Mouse (Mus musculus) thymus, postnatal 0 days (tissue): ENCODE data around the gene Spop. TPM values are rescaled to one million over a fixed set of nuclear protein-coding genes. Genes with fewer than 3 reads are reported as not detected.

Experiments used
- DNase-seq: peaks from one replicate; pipeline ENCODE4 v3.0.0-alpha.2; 2015; ENCODE audit warnings: low spot score
- polyA plus RNA-seq: library from polyadenylated mRNA; unstranded; fragments of >200 nt; fragmentation: Nextera tagmentation; extraction: Ambion mirVana; gene quantifications from 2 replicates; pipeline ENCODE4 v1.2.1, GENCODE M21; 2015

Spop gene
- 120 and 142 TPM in 2 replicates for polyA plus RNA-seq

DNA sequence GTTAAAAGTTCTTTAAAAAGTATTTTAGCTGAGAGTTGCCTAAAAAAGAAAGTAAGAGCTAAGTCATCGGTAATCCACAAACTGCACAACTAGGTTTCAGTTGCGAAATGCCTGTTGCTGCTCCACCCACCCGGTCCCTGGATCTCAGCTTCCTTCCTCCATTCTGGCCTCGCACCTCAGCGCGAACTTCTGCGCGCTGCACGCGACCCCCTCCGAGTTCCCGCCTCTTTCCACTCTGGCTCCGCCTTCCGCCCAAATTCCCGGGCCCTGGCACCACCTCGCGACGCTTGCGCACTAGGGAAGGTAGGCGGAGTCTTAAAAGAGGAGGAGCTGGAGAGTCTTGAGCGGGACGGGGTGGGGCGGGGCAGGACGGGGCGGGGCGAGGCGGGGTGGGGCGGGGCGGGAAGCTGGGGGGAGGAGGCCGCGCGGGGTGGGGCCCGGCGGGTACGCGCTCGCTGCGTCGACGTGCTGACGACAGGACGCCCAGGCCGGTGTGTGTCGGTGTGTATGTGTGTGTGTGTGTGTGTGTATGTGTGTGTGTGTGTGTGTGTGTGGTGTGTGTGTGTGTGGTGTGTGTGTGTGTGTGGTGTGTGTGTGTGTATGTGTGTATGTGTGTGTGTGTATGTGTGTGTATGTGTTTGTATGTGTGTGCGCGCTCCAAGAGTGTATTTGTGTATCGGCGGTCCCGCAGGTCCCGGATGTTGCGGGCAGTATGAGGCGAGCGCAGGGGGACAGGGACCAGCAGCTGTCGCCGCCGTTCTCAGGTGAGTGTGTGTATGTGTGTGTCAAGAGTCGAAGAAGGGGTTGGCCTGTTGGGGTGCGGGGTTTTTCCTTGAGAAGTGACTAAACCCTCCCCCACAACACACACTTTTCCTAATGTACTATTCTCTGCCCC is at the start of gene Spop:
Gene Spop (plus strand): TSS at position 440 of the 895 bp plus-strand sequence.
- DNase-seq, result peak; percentile 94

DNA sequence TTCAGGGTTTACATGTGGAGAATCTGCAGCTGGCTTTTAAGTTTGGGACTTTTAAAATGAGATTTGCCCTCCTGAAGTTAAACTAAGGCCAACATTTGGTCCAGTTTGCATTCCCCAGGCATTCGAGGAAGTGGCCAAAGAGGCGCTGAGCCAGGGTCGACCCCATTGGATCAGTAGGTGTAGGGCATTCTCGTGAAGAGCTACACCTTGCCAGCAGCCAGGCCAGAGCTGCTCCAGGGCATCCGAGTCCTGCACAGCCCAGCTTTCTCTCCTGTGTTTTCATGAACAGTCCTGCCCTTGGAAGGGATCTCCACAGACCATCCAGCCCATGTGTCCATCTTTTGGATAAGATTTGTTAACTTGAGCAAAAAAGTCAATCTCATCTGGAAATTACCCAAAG is 49.5 kb upstream of the Spop start:
- no peak for DNase-seq

- DNase-seq, result no peak
Measured at GRCm38 (mm10) chr11:95365596-95365995, 48.3 kb upstream of the Spop start.

GRCm38 (mm10) chr11:95366280-95366897 is 47.5 kb upstream of the Spop start:
- DNase-seq, result peak; percentile 52

DNA sequence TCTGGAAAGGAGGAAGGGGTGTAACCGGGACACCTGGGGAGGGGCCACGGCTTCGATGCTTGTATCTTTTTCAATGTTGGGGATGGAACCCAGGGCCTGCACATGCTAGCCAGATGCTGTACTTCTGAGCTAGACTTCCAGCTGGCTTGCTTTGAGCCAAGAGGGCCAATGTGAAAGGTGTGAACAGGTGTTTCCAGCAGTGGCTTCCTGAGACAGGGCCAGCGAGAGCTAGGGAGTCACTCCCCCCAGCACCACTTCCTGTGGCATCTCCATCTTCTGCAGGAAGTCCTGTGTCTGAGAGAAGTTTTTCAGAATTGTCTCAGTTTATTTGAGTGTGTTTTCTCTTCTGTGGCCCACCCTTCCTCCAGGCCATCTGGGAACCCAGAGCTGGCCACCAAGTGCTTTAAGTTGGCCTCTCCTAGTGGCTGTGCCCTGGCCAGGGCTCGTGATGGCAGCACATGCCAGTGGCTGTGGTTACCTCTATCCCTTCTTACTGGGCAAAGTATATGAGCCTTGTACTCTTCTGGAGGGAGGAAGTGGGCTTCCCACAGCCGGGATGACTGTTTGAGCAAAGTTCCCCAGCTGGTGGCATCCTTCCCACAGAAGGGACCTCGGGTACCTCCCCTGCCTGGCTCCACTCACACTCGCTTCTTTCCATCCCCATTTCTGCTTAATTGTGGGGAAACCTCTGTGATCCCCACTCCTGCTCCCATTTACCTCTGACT is 46.7 kb upstream of the Spop start:
- peak; percentile 85 for DNase-seq

GRCm38 (mm10) chr11:95368231-95368823 is 45.6 kb upstream of the Spop start:
- no peak for DNase-seq

DNA sequence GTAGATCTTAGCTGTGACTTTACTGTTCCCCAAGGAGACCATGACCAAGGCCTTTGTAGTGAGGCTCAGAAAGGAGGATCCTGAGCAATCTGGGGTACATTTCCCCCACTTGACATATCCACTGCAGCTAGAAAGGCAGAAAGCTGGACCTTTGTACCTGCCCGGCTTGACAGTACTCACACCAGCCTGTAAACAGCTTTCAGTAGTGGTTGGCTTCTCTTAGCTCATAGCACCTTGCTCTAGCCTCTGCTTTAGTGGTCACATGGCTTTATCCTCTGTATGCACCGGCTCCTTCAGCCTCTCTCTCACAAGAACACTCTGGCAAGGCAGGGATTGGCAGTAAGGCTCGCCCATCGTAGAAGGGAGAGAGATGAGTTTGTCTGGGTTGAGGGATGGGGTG is 45.0 kb upstream of the Spop start:
- DNase-seq, result no peak

GRCm38 (mm10) chr11:95369964-95370890 is 43.7 kb upstream of the Spop start:
- DNase-seq, result peak; percentile 42

DNA sequence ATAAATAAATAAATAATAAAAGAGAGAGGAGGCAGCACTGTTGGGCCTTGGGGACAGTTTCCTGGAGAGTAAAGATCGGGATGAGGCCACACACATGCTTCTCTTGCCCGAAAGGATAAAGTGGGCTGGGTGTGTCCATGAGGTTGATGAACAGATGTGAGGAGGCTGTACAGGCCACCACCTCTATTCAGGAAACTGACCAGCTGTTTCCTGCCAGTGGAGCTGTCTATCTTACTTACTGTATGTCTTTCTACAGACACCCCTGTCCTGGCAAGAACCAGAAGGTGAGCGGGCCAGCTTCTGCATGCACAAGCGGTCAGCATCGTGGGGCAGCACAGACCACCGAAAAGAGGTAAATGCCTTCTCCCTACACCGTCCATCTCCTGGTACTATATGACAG is 42.7 kb upstream of the Spop start:
- DNase-seq, result no peak

DNA sequence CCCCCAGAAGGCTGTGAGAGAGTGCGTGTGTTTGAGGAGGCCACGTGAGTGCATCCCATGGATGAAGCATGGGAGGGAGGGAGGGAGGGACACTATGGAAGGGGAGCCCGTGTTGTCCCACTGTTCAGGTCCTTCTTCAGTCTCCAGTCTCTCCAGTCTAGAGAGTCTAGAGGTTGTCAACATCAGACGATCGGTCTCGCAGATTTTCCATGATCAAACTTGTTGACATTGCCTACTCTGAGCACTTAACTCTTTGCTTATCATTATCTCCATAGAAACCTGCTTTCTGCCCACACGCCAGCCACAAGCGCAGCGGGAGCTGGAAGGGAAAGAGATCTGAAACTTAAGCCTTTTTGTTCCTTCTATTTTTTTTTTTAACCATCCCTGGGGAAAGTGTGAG is 35.0 kb upstream of the Spop start:
- DNase-seq, result no peak

DNA sequence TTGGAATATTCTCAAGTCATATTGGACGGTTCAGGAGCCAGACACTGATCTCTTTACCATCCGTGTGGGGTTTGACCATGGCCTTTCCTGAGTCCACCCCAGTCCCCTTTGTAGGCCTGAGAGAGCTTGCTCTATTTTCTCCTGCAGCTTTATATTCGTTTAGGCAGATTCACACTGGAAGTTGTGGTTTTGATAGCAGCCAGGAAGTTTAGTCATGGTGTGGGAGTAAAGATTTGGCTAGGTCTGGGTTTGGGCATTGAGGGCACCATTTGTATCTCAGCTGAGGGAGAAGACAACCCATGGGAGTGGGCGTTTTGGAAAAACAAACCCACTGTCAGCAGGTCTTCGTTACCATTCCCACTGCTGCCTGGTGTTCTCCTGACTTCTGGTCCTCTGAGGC is 34.3 kb upstream of the Spop start:
- DNase-seq, result no peak

GRCm38 (mm10) chr11:95380711-95381110 is 33.2 kb upstream of the Spop start:
- DNase-seq, result no peak

DNA sequence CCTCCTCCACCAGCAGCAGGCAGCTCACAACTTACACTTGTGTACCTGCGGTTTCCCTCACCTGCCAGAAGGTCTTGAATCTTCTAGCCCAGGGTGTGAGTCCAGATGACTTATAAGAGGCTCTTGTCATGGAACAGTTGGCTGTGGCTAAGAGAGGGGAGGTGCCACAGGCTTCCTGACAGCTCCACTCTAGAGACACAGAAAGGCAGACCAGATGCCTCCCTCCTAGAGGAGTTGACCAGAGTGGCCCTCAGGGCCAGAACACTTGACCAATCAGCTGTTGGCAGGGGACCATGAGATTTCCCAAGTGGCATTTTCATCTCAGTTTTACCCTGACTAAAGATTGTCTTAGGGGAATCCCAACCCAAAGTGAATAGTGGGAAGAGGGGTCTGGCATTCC is 32.7 kb upstream of the Spop start:
- no peak for DNase-seq

DNA sequence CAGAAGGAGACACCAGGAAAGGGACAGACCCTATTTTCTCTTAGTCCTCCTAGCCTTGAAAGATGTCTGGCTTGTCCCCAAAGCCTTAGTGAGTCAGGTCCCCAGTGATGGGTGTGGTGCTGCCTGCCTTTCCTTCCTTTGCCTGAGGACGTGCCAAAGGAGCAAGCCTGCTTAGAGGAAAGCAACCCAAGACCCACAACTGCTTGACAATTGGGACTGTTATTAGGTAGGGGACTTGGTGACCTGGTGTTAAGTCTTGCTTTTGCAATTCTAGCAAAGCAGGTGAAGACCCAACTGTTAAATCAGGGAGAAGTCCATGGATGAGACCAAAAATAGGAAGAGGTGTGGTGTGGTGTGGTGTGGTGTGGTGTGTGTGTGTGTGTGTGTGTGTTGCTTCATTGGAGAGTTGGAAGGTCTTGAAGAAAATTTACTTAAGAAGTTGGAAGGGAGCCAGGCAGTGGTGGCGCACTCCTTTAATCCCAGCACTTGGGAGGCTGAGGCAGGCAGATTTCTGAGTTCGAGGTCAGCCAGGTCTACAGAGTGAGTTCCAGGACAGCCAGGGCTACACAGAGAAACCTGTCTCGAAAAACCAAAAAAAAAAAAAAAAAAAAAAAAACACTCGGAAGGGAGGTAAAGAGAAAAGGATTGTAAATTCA is 30.4 kb upstream of the Spop start:
- no peak for DNase-seq

DNA sequence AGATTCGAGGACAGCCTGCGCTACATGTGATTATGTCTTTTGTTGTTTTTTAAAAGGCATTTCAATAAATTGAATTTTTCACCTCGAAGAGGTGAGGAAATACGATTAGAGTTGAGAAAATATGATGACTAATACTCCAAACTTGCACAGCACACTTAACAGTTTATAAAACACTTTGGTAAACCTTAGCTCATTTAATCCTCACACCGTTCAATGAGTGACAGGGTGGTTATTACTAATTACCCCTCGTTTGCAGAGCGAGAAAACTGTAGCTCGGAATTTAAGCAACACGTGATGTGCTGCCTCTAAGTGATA is 29.9 kb upstream of the Spop start:
- no peak for DNase-seq

DNA sequence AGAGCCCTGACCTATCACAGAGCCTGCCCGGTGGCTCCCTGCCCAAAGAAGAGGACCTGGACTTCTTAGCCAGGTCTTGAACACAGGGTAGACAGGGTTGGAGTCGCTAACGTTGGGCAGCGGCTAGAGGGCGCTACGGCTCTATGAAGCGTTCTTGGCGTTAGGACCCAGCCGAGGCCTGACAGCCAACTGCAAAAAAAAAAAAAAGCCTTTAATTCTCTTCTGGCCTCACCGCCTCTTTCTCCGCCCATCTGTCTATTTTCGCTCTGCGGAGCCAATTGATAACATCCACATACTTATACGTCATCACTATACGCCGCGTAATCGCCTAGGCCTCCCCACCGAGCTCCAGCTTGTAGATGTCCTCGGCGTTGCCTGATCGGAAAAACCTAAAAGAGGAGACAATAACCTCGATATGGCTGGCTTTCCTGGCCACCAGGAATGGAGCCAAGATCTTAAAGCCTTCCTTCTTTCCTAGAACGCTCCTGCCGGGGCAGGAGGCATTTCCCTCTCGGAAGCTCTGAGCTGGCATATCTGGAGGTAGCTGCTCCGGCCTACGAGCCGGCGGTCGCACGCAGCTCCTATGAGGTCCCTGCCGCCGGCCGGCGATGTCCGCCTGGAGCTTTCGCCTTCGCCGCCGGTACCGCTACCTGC is 29.4 kb upstream of the Spop start, which contains the start of gene Slc35b1:
Gene Slc35b1 (plus strand): TSS at position 374 of the 654 bp plus-strand sequence.
- peak; percentile 99 for DNase-seq

GRCm38 (mm10) chr11:95384973-95385320 is 28.9 kb upstream of the Spop start:
- DNase-seq, result no peak

DNA sequence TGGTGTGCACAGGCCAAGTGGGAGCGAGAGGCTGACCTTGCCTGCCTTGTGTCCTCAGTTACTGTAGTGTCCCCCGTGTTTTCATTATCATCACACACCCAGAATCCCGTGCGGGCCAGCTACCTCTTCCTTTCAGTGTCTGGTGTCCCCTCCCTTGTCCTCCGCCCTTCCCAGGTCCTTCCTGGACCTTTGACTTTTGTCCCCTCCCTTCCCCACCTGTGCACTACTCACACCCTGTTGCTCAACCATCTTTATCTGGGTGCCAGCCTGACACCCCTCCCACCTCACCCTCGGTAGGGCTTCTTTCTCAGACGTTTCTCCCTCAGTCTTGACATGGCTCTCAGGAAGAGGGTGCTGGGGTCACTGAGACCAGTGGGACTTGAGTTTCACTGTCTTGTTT is 26.5 kb upstream of the Spop start:
- no peak for DNase-seq

GRCm38 (mm10) chr11:95389006-95389405 is 24.9 kb upstream of the Spop start:
- DNase-seq, result no peak

DNA sequence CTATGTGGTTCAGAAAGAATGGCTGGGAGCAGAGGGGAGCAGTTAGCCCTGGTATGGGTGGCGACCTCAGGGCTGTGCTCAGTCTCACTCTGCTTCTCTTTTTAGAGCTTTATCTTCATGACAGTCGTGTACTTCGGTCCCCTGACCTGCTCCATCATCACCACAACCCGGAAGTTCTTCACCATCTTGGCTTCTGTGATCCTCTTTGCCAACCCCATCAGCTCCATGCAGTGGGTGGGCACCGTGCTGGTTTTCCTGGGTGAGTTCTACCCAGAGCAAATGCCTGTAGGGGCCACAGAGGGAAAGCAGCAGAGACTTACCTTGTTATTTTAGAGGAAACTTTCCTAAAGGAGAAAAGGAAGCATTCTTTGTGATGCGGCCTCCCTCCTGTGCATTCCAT is 23.5 kb upstream of the Spop start:
- DNase-seq, result no peak
